Mouse (Mus musculus) heart, adult 18-20 months (tissue): ENCODE data around the gene Selenop. TPM values are rescaled to one million over a fixed set of nuclear protein-coding genes. Genes with fewer than 3 reads are reported as not detected.
"Not testable (repeated sequence)": the region's sequence is repeated elsewhere in the genome, so short reads cannot be mapped to it uniquely, and the experiment has no call there.

Source experiments
- DNase-seq, 2 experiments: peaks; one replicate each; pipeline ENCODE4 v3.0.0; 2021 to 2022; ENCODE audit warnings: mixed read lengths in 1 of 2
- long read RNA-seq, 2 experiments: library from polyadenylated mRNA; stranded (forward); transcript quantifications; one replicate each; pipeline ENCODE4 v2.0.0; 2021
- total RNA-seq, 2 experiments: library from RNA; stranded (reverse); gene quantifications; 2 replicates each; pipeline ENCODE4 v1.2.3; 2021

Selenop gene
- total RNA-seq = 100 to 1,000 TPM; 347 to 405 TPM
- long read RNA-seq, experiment 1, transcript Selenop-203 (5 exons, 2,085 nt) = major isoform, 230 of 246 reads
- long read RNA-seq, experiment 1, partial matches to known transcripts = 11 of 246 reads
- long read RNA-seq, experiment 1, other reads (novel, unspliced or antisense) = 4 of 246 reads
- long read RNA-seq, experiment 2, transcript Selenop-203 (5 exons, 2,085 nt) = major isoform, 110 of 127 reads
- long read RNA-seq, experiment 2, partial matches to known transcripts = 10 of 127 reads
- long read RNA-seq, experiment 2, other reads (novel, unspliced or antisense) = 5 of 127 reads

GRCm38 (mm10) chr15:3268247-3268646, at the start of gene Selenop:
TSS of gene Selenop (plus strand) at chr15:3268547.
- DNase-seq = no peak

- not testable (repeated sequence) for DNase-seq
These were observed 49.7 kb upstream of the Selenop start for GRCm38 (mm10) chr15:3218668-3219067.

GRCm38 (mm10) chr15:3222803-3223437, 45.4 kb upstream of the Selenop start:
- no peak for DNase-seq

- no peak for DNase-seq
These were observed 41.8 kb upstream of the Selenop start for GRCm38 (mm10) chr15:3226573-3226972.

GRCm38 (mm10) chr15:3228185-3228584, 40.2 kb upstream of the Selenop start:
- peak; percentile 66 to 88 for DNase-seq

- peak in 1 of 2 experiments; percentile 10 for DNase-seq
These were observed 39.4 kb upstream of the Selenop start for GRCm38 (mm10) chr15:3228990-3229389.

GRCm38 (mm10) chr15:3231004-3231403, 37.3 kb upstream of the Selenop start:
- DNase-seq = no peak

GRCm38 (mm10) chr15:3232168-3232835, 36.0 kb upstream of the Selenop start:
- DNase-seq = peak; percentile 51 to 78

GRCm38 (mm10) chr15:3233837-3234551, 34.4 kb upstream of the Selenop start:
- DNase-seq = peak; percentile 23 to 62

GRCm38 (mm10) chr15:3236338-3236737, 32.0 kb upstream of the Selenop start:
- no peak for DNase-seq

- DNase-seq = no peak
These were observed 30.4 kb upstream of the Selenop start for GRCm38 (mm10) chr15:3237963-3238362.

GRCm38 (mm10) chr15:3245036-3245435, 23.3 kb upstream of the Selenop start:
- DNase-seq = peak in 1 of 2 experiments; percentile 61

- peak in 1 of 2 experiments; percentile 39 for DNase-seq
These were observed 17.7 kb upstream of the Selenop start for GRCm38 (mm10) chr15:3250620-3251019.

GRCm38 (mm10) chr15:3251031-3251717, 17.2 kb upstream of the Selenop start:
- peak; percentile 57 to 66 for DNase-seq

GRCm38 (mm10) chr15:3251718-3252067, 16.7 kb upstream of the Selenop start:
- peak; percentile 49 to 57 for DNase-seq

- DNase-seq = no peak
These were observed 9.3 kb upstream of the Selenop start for GRCm38 (mm10) chr15:3259025-3259424.

GRCm38 (mm10) chr15:3260309-3260708, 8.0 kb upstream of the Selenop start:
- DNase-seq = peak in 1 of 2 experiments; percentile 45

GRCm38 (mm10) chr15:3262883-3263282, 5.5 kb upstream of the Selenop start:
- DNase-seq = no peak

GRCm38 (mm10) chr15:3264293-3264692, 4.1 kb upstream of the Selenop start:
- DNase-seq = no peak

GRCm38 (mm10) chr15:3264828-3265227, 3.5 kb upstream of the Selenop start:
- no peak for DNase-seq

GRCm38 (mm10) chr15:3269496-3269895, 1.1 kb downstream of the Selenop start:
- DNase-seq = no peak
